Mouse (Mus musculus): ENCODE measurements at regions not wholly inside any gene's neighbourhood (a gene's known extent, or its start where the extent isn't known, plus 50 kb on each side); places are given as distances from the start of the nearest gene placed in this dataset.

GRCm38 (mm10) chr8:35185165-35185564 is 580.4 kb upstream of the Gm19410 start:
- DNase-seq (ENCODE audit: low read depth, low spot score), result no peak

DNA sequence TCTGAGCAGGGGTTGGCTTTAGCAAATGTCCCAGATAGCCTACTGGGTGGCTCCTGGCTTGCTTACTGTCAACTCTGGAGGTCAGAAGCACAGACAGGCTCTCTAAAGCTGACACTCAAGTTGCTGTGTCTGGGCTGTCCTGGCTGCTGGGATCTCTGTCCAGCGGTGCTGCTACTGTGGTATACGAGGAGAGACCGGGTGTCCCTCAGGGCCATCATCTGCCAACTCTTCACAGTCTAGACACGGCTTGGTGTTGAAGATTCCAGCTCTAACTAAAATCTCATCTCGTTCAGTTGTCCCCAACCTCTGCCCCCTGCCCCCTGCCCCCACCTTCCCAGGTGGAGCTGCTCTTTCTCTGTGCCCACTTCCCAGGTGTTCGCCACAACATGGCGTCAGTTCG is 577.1 kb upstream of the Gm19410 start:
- DNase-seq (ENCODE audit: low read depth, low spot score), result no peak

GRCm38 (mm10) chr8:35189695-35190094 is 575.9 kb upstream of the Gm19410 start:
- DNase-seq (ENCODE audit: low read depth, low spot score), result no peak

DNA sequence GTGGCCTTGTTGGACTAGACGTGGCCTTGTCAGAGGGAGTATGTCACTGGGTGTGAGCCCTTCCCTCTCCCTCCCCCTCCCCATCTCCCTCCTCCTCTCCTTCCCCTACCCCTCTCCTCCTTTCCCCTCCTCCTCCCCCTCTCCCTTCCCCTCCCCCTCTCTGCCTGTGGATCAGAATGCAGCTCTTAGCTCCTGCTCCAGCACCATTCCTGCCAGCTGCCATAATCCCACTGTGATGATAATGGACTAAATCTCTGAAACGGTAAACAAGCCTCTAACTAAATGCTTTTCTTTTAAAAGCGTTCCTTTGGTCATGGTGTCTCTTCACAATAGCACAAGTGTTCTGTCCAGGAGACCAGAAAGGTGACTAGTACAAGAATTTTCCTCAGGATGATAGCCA is 573.1 kb upstream of the Gm19410 start:
- no peak for DNase-seq (ENCODE audit: low read depth, low spot score)

DNA sequence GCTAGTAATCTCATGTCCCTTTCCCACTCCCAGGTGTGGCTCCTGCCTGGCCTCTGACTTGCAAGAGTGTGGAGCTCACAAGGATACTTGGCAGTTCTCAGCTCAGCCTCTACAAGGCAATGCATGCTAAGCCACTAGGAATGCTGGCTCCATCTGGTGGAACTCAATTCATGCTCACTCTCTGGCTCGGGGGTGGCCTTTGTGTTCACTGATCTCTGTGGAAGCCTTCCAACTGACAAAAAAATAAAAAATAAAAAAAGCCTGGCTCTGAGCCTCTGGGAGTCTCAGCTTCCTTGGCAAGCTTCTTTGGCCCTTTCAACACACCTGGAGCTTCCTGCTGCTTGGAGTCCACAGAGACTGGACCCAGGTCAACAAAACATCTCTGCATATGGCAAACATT is 571.8 kb upstream of the Gm19410 start:
- DNase-seq (ENCODE audit: low read depth, low spot score), result no peak

GRCm38 (mm10) chr8:35196189-35196588 is 569.4 kb upstream of the Gm19410 start:
- DNase-seq (ENCODE audit: low read depth, low spot score), result no peak

DNA sequence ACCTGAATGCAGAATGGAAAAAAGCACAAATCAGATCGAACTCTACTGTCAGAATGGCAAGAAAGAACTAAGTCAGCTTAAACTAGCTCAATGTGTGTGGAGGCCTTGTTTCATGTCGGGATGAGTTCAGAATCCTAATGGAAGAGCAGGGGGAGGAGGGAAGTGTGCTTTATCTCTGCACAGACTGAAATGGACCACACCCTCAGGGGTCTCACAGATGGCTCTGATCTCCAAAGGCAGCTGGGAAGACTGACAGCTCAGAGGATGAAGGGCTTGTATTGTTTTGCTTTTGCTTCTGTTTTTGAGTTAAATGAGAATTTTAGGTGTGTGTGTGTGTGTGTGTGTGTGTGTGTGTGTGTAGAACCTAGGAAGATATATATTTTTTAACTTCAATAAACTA is 566.8 kb upstream of the Gm19410 start:
- DNase-seq (ENCODE audit: low read depth, low spot score), result no peak

- no peak for DNase-seq (ENCODE audit: low read depth, low spot score)
These were observed 564.2 kb upstream of the Gm19410 start for GRCm38 (mm10) chr8:35201416-35201815.

- no peak for DNase-seq (ENCODE audit: low read depth, low spot score)
These were observed 560.6 kb upstream of the Gm19410 start for GRCm38 (mm10) chr8:35204971-35205370.

GRCm38 (mm10) chr8:35205536-35205935 is 560.1 kb upstream of the Gm19410 start:
- DNase-seq (ENCODE audit: low read depth, low spot score), result no peak

GRCm38 (mm10) chr8:35206271-35206670 is 559.3 kb upstream of the Gm19410 start:
- no peak for DNase-seq (ENCODE audit: low read depth, low spot score)

DNA sequence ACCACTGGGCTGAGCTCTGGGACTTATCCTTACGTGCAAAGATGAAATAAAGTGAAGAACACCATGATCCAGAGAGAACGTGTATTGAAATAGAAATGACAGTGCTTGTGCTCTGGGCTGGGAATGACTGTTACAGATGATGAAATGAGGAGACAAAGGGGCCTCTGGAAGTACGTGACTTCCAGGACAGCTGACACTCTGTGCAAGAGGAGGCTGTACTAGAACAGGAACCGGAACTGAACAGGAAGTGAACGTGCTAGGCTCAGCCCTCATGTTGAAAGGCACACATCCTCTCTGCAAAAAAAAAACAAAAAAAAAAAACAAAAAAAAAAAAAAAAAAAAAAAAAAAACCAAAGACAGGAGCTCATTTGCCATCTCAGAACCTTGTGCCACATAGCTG is 557.2 kb upstream of the Gm19410 start:
- DNase-seq (ENCODE audit: low read depth, low spot score), result no peak

GRCm38 (mm10) chr8:35211506-35212452 is 553.8 kb upstream of the Gm19410 start:
- DNase-seq (ENCODE audit: low read depth, low spot score), result no peak

DNA sequence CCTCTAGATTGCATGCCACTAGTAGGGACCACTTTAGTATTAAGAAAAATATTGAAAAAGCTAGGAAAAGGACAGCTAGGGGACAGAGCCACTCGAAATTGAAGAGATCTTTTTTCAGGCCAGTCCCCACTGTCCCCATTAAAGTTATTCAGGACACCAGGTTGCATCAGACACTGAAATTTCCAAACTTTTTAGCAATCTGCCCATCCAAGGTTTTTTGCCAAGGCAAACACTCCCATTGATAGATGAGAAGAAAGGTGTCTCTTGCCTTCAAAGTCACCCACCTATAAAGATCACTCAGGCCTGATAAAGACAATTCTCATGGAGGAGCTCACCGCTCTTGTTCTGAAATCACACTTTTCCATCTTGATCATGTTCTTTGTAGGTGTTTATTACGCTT is 552.1 kb upstream of the Gm19410 start:
- no peak for DNase-seq (ENCODE audit: low read depth, low spot score)

DNA sequence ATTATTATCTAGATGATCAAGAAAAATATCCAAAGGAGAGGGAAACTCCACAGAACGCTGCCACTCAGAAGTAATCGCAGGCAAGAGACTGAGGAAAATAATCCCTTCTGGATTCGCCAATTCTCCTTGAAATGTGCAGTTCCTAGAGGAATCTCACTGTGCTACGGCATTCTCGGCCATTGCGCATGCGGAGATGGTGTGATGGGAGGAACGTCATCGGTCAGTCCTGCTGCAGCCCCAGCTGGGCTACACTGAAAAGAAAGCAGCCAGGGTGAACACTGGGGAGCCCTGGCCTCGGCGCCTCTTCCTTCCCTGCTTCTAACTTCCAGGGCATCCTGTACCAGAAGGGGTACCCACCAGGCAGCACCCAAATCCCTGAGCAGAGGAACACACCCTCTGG is 548.0 kb upstream of the Gm19410 start:
- no peak for DNase-seq (ENCODE audit: low read depth, low spot score)

GRCm38 (mm10) chr8:35218327-35218726 is 547.3 kb upstream of the Gm19410 start:
- DNase-seq (ENCODE audit: low read depth, low spot score), result no peak

- no peak for DNase-seq (ENCODE audit: low read depth, low spot score)
These were observed 541.3 kb upstream of the Gm19410 start for GRCm38 (mm10) chr8:35224053-35224924.

- DNase-seq (ENCODE audit: low read depth, low spot score), result no peak
These were observed 540.7 kb upstream of the Gm19410 start for GRCm38 (mm10) chr8:35224925-35225244.

- DNase-seq (ENCODE audit: low read depth, low spot score), result no peak
These were observed 538.5 kb upstream of the Gm19410 start for GRCm38 (mm10) chr8:35227079-35227478.

GRCm38 (mm10) chr8:35228449-35228848 is 537.1 kb upstream of the Gm19410 start:
- DNase-seq (ENCODE audit: low read depth, low spot score), result no peak

DNA sequence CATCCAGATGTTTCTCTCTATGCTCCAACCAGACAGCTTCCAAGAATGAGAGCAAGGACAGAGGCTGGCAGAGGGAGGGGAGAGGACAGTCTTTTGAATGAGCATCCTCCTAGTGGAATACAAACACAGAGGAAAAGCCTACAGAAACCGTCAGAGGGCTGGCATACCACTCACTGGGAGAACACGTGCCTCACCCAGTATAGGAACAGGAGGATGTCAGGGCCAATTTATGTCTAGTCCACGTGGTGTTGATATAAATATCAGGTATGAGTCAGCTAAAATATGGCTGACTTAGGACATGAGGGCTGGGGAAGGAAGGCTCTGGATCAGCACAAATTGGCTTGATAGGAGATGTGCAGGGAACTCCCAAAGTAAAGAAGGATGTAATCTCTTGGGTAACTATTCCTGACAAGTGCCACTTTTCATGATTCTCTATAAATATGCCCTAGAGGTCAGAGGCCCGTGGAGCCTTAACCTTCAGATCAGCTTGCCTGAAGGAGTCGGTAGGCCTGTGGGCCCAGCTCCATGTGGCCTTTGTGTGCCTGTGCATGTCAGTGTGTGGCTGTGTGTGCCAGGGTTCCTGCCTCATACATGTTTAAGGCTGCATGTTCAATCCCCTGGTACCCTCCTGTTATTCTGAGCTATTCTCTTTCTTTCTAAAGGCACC is 531.9 kb upstream of the Gm19410 start:
- DNase-seq (ENCODE audit: low read depth, low spot score), result no peak

DNA sequence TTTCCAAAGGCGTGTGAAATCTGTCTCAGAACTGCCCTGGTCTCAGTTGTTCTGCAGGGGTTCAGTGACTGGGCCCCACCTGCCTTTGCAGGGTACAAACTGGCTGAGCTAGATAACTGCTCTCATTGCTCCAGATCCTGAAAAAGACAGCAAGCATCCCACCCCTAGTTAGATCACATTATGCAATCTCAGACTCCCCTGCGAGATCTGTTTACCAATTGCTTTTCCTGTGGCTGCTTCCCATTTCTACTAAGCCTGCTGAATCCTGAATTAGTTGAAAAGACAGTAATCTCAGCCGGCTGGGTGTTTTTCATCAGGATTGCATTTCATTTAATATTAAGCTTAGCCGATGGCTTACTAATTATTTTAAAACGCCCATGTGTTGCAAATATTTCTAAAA is 531.2 kb upstream of the Gm19410 start:
- DNase-seq (ENCODE audit: low read depth, low spot score), result no peak

Data from embryo, embryonic 11.5 days (tissue).